Mouse (Mus musculus) frontal cortex, postnatal 36 days (tissue): ENCODE results near the gene A530032D15Rik.
"Not testable (repeated sequence)": the region's sequence is repeated elsewhere in the genome, so short reads cannot be mapped to it uniquely, and the experiment has no call there.

Source experiments
- DNase-seq, 2 experiments: peaks; one replicate each; pipeline ENCODE4 v3.0.0; 2022; ENCODE audit warnings: low spot score in 2 of 2

Gene A530032D15Rik

GRCm38 (mm10) chr1:85109753-85110152 lies at the start of gene A530032D15Rik:
A530032D15Rik (minus strand) TSS chr1:85109853.
- DNase-seq = not testable (repeated sequence)

GRCm38 (mm10) chr1:85155151-85155550 lies 45.5 kb upstream of the A530032D15Rik start:
- DNase-seq = not testable (repeated sequence)

DNA sequence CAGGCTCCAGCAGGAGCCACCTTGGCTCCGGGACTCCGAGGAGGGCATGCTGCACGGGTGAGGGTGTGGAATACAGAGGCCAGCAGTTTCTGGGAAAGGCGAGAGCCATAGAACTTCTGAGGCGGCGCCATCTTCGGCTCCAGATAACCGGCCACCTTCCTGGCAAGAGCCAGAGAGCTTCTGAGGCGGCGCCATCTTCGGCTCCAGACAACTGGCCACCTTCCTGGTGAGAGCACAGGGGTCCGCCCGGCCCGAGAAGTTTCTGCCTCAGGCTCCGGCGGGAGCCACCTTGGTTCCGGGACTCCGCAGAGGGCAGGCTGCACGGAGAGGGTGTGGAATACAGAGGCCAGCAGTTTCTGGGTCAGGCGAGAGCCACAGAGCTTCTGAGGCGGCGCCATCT lies 24.0 kb upstream of the A530032D15Rik start:
- not testable (repeated sequence) for DNase-seq

DNA sequence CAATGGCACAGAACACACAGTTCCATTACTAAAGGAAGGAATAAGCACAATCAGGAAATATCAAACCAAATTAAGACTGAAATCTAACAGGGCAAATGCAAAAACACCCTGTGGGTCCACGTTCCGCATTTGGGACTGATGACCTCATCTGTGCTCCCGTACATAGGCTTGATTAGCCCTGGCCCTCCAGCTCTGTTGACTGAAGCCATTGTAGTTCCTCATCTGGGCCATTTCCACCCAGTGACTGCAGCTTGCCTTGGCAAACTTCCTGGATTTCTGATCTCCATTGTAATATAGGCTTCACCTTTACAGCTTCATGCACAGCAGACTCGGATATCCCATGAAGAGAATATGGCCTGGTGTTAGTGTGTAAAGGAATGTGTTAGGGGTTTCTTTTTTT lies 12.2 kb upstream of the A530032D15Rik start:
- DNase-seq = not testable (repeated sequence)

DNA sequence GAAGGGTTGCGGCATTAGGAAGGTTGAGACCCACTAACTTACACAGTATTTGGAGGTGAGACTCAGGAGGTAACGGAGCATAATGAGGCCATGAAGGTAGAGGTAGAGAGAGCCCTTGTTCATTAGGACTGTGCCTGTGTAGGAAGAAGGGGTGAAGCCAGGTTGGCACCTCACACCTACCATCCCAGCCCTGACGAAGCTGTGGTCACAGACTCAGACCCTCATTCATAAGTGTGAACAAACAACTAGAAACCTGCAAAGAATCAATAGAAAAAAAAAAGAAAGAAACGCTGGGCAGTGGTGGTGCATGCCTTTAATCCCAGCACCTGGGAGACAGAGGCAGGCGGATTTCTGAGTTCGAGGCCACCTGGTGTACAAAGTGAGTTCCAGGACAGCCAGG lies 8.7 kb upstream of the A530032D15Rik start:
- DNase-seq = not testable (repeated sequence)

GRCm38 (mm10) chr1:85117537-85117936 lies 7.9 kb upstream of the A530032D15Rik start:
- DNase-seq = not testable (repeated sequence)

DNA sequence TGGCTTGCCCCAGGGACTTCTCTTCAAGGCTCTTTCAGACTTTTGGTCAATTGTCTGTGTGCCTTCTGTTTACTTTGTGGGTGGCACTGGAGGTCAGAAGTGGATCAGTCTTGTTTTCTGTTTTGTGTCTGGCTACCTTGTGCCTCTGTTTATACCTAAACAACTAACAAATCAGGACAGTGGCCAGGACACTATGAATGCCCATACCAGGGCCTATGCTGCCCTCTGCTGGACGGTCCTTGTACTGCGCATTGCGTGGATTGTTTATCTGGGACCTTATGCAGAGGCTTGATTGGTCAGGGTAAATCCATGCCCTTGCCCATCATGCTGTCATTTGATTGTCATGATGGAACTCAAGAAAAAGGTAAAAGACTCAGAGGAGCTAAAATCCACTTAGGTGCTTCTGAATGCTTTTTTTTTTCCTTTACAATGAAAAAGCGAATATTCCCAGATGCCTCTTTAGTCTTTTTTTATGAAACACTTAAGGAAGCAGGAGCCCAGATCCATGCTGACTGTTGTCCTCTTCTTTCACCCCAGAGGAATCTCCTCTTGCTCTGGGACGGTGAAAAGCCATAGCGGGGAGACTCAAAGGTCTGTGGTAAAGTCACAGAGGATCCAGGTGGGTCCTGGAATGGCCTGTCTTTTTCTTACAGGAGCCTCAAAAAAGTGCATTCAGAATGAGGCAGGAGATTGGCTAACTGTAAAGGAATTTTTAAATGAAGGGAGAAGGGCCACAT lies 5.2 kb upstream of the A530032D15Rik start:
- peak; percentile 48 to 55 for DNase-seq

- not testable (repeated sequence) for DNase-seq
These were observed 4.4 kb upstream of the A530032D15Rik start for GRCm38 (mm10) chr1:85114078-85114477.

- DNase-seq = not testable (repeated sequence)
These were observed 3.2 kb upstream of the A530032D15Rik start for GRCm38 (mm10) chr1:85112889-85113288.

DNA sequence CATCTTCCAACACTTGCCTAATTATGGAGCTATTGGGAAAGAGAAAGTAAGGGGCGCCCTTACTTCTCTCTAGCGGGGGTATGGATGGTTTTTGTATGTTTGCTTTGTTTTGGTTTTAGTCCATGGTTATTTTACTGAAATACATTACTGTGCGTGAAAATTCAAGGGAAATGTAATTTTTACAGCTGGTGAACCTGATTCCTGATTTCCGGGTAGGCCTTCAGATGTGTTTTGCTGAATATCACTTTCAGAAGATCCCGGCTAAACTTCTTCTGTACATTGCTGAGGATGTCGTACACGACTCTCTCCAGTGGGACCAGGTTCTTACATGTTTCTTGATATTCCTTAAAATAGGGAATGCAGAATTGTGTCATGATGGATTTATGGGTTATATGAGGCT lies 2.6 kb upstream of the A530032D15Rik start:
- not testable (repeated sequence) for DNase-seq

DNA sequence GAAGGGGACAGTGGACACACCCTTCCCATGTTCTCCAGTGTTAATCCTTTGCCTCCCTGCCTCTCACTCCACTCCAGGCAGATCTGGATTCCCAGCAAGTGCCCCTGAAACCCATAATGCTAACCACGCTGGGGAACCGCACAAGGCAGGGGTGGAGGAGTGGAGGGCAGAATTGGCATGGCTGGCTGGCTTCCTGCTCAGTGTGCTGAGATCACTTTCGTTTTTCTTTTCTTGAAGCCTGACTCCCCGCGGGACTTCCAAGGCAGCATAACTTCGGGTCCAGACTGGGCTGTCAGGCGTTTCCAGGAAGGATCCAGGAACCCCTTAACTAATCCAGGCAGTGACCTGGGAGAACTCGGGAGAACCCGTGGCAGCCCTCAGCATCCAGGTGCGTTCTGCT lies 1.9 kb upstream of the A530032D15Rik start:
- DNase-seq = not testable (repeated sequence)

DNA sequence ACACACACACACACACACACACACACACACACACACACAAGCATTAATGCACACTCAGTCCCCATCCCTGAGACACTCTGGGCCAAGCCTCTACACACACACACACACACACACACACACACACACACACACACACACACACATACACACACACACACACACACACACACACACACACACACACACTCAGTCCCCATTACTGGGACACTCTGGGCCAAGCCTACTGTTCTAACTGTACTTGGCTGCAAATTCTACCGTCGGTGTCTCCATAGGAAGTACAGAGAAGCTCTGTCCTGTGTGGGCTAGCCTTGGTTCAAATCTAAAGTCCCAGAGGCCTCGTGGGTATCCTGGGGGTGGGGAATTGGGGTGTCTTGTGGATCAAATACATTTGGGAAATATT lies 1.2 kb upstream of the A530032D15Rik start:
- not testable (repeated sequence) for DNase-seq

DNA sequence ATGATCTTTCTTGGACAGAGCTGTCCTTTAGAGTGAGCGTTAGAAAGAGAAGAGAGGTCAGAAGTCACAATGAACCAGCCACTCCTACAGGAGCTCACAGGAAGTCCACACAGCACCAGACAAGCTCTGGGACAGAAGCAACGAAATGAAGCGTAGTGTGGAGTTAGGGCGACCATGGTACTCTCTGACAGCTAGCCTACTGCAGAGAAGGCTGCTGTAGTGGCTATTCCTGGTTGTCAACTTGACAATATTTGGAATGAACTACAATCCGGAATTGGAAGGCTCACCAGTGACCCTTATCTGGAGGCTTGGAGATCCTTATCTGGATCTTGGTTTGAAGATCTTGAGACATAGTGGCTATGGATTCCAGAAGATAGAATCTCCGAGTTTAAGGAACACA lies 3.6 kb downstream of the A530032D15Rik start:
- DNase-seq = not testable (repeated sequence)

DNA sequence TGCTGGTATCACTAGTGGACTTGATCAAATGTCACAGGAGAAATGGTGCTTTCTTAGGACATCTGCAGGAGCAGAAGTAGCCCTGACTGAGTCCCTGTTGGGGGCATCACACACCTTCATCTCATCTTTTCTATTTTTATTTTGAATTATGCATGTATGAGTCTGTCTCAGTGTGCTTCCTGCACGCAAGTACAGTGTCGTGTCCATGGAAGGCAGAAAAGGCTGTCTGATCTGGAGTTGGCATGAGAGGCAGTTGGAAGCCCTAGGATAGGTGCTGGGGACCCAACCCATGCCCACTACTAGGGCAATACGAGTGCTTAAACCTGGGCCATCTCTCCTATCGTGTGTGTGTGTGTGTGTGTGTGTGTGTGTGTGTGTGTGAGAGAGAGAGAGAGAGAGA lies 4.3 kb downstream of the A530032D15Rik start:
- DNase-seq = not testable (repeated sequence)

DNA sequence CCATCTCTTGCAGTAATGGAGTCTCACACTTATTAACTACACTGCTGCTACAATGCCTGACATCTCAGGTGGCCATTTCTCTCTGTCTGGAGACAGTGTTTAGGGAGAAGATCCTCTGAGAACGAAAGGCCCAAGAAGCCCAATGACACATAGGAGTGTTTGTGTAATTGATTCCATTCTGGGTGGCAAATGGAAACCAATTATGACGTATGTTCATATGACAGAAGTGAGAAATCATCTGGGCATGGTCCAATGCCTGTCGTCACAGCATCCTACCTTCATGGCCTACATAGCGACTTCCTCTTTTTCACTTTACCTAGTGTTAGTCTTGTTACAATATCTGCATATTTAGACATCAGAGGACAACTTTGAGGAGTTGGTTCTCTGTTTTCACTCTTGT lies 7.9 kb downstream of the A530032D15Rik start:
- not testable (repeated sequence) for DNase-seq

GRCm38 (mm10) chr1:85099864-85100263 lies 9.8 kb downstream of the A530032D15Rik start, which contains the start of gene Gm10553:
Gm10553 (plus strand) TSS chr1:85100164.
- DNase-seq = not testable (repeated sequence)

GRCm38 (mm10) chr1:85099081-85099480 lies 10.6 kb downstream of the A530032D15Rik start:
- not testable (repeated sequence) for DNase-seq

DNA sequence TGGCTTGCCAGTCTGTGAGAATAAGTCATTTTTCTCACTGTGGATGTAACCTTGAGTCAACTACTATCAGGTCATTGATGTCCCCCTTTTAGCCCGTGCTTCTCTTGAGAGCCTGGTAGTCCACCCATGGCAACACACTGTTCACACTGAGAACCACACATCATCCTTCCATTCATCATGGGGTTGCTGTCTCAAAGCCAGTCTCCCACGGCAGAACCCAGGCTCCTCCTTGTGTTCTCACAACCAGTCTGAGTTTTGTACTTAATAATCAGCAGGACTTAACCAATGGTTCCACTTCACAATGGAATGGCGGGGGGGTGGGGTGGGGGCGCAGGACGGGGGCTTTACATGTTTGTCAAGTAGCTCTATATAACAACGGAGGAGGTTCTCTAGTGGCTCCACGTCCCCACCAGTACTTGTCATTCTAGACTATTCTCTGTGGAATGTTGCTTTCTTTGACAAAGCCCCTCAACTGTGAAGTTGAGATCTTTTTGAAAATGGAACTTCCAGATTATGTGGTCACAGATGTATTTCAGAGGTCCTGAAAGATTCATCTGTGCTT lies 16.6 kb downstream of the A530032D15Rik start:
- DNase-seq = not testable (repeated sequence)

DNA sequence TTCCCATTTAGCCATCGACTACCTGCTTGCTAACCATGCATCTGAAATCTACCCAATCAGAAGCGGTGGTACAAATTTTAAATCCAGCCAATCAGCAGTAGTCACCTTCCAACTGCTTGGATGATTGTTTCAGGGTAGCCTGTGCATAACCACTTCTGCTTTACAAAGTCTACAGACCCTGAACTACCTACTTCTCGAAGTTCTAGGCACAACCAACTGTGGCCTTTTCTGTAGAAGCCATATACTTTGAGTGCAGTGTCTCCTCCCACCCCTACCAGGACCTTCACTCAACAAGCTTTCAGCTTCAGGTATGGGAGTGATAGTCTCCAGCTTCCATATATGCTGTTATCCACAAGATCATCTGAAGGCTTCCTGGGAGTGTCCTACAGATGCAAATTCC lies 17.5 kb downstream of the A530032D15Rik start:
- not testable (repeated sequence) for DNase-seq

- DNase-seq = not testable (repeated sequence)
These were observed 23.4 kb downstream of the A530032D15Rik start for GRCm38 (mm10) chr1:85086211-85086610.

GRCm38 (mm10) chr1:85084803-85085202 lies 24.9 kb downstream of the A530032D15Rik start:
- DNase-seq = not testable (repeated sequence)

GRCm38 (mm10) chr1:85073099-85073498 lies 36.6 kb downstream of the A530032D15Rik start:
- DNase-seq = not testable (repeated sequence)

GRCm38 (mm10) chr1:85071690-85072089 lies 38.0 kb downstream of the A530032D15Rik start:
- DNase-seq = not testable (repeated sequence)
